Comparison of ENCODE assay signal across 8 mouse cellular contexts in the genomic region with DNA sequence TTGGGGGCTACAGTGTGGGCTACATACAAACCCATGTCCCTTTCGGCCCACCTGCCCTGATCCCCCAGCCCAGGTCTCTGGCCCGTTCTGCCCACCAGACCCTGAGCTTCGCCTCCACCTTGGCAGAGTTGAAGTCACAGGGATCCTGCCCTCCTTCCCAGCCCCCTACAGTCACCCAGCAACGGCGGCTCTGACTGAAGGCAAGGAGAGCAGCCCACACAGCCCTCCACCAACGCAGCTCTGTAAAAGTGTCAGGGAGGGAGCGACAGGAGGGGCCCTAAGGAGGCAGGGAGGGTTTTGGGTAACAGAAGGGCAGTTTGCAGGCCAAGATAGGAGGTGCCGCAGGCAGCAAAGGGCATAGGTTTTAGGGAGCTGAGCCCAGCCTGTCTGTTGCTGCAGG. TPM values are rescaled to one million over a fixed set of nuclear protein-coding genes. Genes with fewer than 3 reads are reported as not detected.
DNase-seq lines count a peak whose midpoint lies in the region; ATAC-seq and TF ChIP-seq lines count a peak whose summit lies in the region.

No protein-coding gene starts in this region.

- DNase-seq in heart, embryonic 10.5 days (ENCODE audit: low spot score), result no peak
- no peak for DNase-seq in heart, postnatal 25 days (ENCODE audit: low spot score)
- DNase-seq in spleen, adult 2 months (ENCODE audit: low read depth in 1 of 2, low spot score in 2 of 2), result no peak
- no peak for DNase-seq in spleen, postnatal 14 days (ENCODE audit: low spot score in 2 of 2)
- no peak for DNase-seq in stomach, postnatal 0 days (ENCODE audit: low spot score)
- DNase-seq in urinary bladder, postnatal 36 days (ENCODE audit: low spot score in 2 of 2), result no peak
- no peak for DNase-seq in adrenal gland, postnatal 10 days

- TF ChIP-seq CTCF in spleen, adult 2 months (IDR thresholded peaks at IDR 0.05; ENCODE audit: extremely low read depth, insufficient read depth, insufficient read length, insufficient replicate concordance), result no peak
- no peak for TF ChIP-seq CTCF in stomach, postnatal 0 days (IDR thresholded peaks at IDR 0.05; ENCODE audit: low read depth)

- no peaks in the 10 kb centered on the region for H3K9me3 ChIP-seq in heart, embryonic 10.5 days
- H3K9me3 ChIP-seq in limb, embryonic 13.5 days, result no peaks in the 10 kb centered on the region
- H3K9me3 ChIP-seq in stomach, postnatal 0 days (ENCODE audit: control insufficient read depth, low read length), result no peaks in the 10 kb centered on the region

- H3K4me1 ChIP-seq in heart, embryonic 10.5 days, result peaks cover 60% of the 10 kb centered on the region
- H3K4me1 ChIP-seq in spleen, adult 2 months (ENCODE audit: control insufficient read depth, insufficient read depth, insufficient read length), result peaks cover 14% of the 10 kb centered on the region
- peaks cover 36% of the 10 kb centered on the region for H3K4me1 ChIP-seq in limb, embryonic 13.5 days
- peaks cover 8% of the 10 kb centered on the region; the same call in 1 of the 2 replicates for H3K4me1 ChIP-seq in stomach, postnatal 0 days (replicated peaks; ENCODE audit: control insufficient read depth, insufficient read depth)

- peak overlapping the region; percentile 79 for H3K4me2 ChIP-seq in limb, embryonic 13.5 days (replicated peaks)
- peak overlapping the region; percentile 60 for H3K4me2 ChIP-seq in stomach, postnatal 0 days (replicated peaks; ENCODE audit: low read depth)

- 68% methylated on average over 8 of the region's 8 CpGs for WGBS in heart, embryonic 10.5 days
- WGBS in spleen, adult 2 months, result 27% methylated on average over 8 of the region's 8 CpGs
- 55% methylated on average over 8 of the region's 8 CpGs for WGBS in limb, embryonic 13.5 days
- 48% methylated on average over 8 of the region's 8 CpGs for WGBS in stomach, postnatal 0 days

- peak overlapping the region; percentile 77 for H3K4me3 ChIP-seq in heart, embryonic 10.5 days
- H3K4me3 ChIP-seq in spleen, adult 2 months (ENCODE audit: extremely low read depth, insufficient read depth, insufficient read length), result peak overlapping the region; percentile 73
- peak overlapping the region; percentile 76 for H3K4me3 ChIP-seq in limb, embryonic 13.5 days
- H3K4me3 ChIP-seq in stomach, postnatal 0 days (ENCODE audit: low read depth, low read length), result peak overlapping the region; percentile 4; the same call in 1 of the 2 replicates

- intact Hi-C loops in heart, postnatal 25 days (cut with DNase I), result no loop called here

- no peak for TF ChIP-seq POLR2A in spleen, adult 2 months (IDR thresholded peaks at IDR 0.05; ENCODE audit: low read depth, low read length)

- H3K36me3 ChIP-seq in heart, embryonic 10.5 days, result peaks cover 11% of the 10 kb centered on the region
- H3K36me3 ChIP-seq in spleen, adult 2 months (ENCODE audit: control insufficient read depth, insufficient read depth, low read length), result peaks cover 40% of the 10 kb centered on the region
- H3K36me3 ChIP-seq in limb, embryonic 13.5 days, result peaks cover 36% of the 10 kb centered on the region
- H3K36me3 ChIP-seq in stomach, postnatal 0 days (ENCODE audit: control insufficient read depth, insufficient read depth, low read length), result peaks cover 5% of the 10 kb centered on the region

- peak overlapping the region; percentile 88 for H3K9ac ChIP-seq in limb, embryonic 13.5 days
- peak overlapping the region; percentile 71 for H3K9ac ChIP-seq in stomach, postnatal 0 days (ENCODE audit: low read length)

- H3K27ac ChIP-seq in heart, embryonic 10.5 days, result peak overlapping the region; percentile 92
- peak overlapping the region; percentile 65 for H3K27ac ChIP-seq in spleen, adult 2 months (ENCODE audit: insufficient read depth, low read length)
- H3K27ac ChIP-seq in limb, embryonic 13.5 days, result peak overlapping the region; percentile 10; the same call in 1 of the 2 replicates
- H3K27ac ChIP-seq in stomach, postnatal 0 days (replicated peaks), result no peak overlapping the region; the same call in 1 of the 2 replicates

- no peak for ATAC-seq in limb, embryonic 13.5 days (ENCODE audit: low FRiP score, low read depth)
- ATAC-seq in stomach, postnatal 0 days (ENCODE audit: low FRiP score, low TSS enrichment), result no peak

- TF ChIP-seq EP300 in stomach, postnatal 0 days (optimal IDR thresholded peaks at IDR 0.05), result no peak

- H3K27me3 ChIP-seq in heart, embryonic 10.5 days (ENCODE audit: insufficient read depth, poor library complexity, severe bottlenecking), result peaks cover 50% of the 10 kb centered on the region
- no peaks in the 10 kb centered on the region for H3K27me3 ChIP-seq in spleen, adult 2 months (ENCODE audit: control insufficient read depth, insufficient read depth, low read length)
- H3K27me3 ChIP-seq in limb, embryonic 13.5 days, result peaks cover 9% of the 10 kb centered on the region
- H3K27me3 ChIP-seq in stomach, postnatal 0 days (ENCODE audit: control insufficient read depth, insufficient read depth, low read length), result no peaks in the 10 kb centered on the region

RNA-seq across cellular contexts. Expression of a gene that starts 14.0 kb away (rescaled TPM):
- polyA plus RNA-seq in heart, embryonic 10.5 days (2016; fragmentation: Nextera tagmentation; extraction: Ambion mirVana), result 7.9 and 9.3 TPM in 2 replicates
- 1 to 10 TPM; 5.2 to 6.3 TPM for total RNA-seq in heart, postnatal 25 days (2021)
- 175 and 297 TPM in 2 replicates for polyA plus RNA-seq in spleen, adult 2 months (2012; rRNA removed)
- 13.1 and 14.0 TPM in 2 replicates for polyA plus RNA-seq in limb, embryonic 13.5 days (2015; fragmentation: Nextera tagmentation; extraction: Ambion mirVana)
- polyA plus RNA-seq in stomach, postnatal 0 days (2015; fragmentation: Nextera tagmentation; extraction: Ambion mirVana), result 5.6 and 5.7 TPM in 2 replicates
- total RNA-seq in adrenal gland, postnatal 10 days (2021), result 10 to 100 TPM; 17.7 to 22.8 TPM

RNA-seq across cellular contexts. Expression of a gene that starts 14.3 kb away (rescaled TPM):
- polyA plus RNA-seq in heart, embryonic 10.5 days (2016; fragmentation: Nextera tagmentation; extraction: Ambion mirVana), result 40.6 and 43.5 TPM in 2 replicates
- 10 to 100 TPM; 21.8 to 25.5 TPM for total RNA-seq in heart, postnatal 25 days (2021)
- polyA plus RNA-seq in spleen, adult 2 months (2012; rRNA removed), result 56.3 and 90.3 TPM in 2 replicates
- polyA plus RNA-seq in limb, embryonic 13.5 days (2015; fragmentation: Nextera tagmentation; extraction: Ambion mirVana), result 78.1 and 81.3 TPM in 2 replicates
- 36.8 and 39.0 TPM in 2 replicates for polyA plus RNA-seq in stomach, postnatal 0 days (2015; fragmentation: Nextera tagmentation; extraction: Ambion mirVana)
- total RNA-seq in adrenal gland, postnatal 10 days (2021), result 10 to 100 TPM; 37.7 to 46.4 TPM

RNA-seq across cellular contexts. Expression of a gene that starts 17.4 kb away (rescaled TPM):
- 0.12 TPM in 1 of 2 replicates, not detected in the other for polyA plus RNA-seq in heart, embryonic 10.5 days (2016; fragmentation: Nextera tagmentation; extraction: Ambion mirVana)
- total RNA-seq in heart, postnatal 25 days (2021), result not detected
- polyA plus RNA-seq in spleen, adult 2 months (2012; rRNA removed), result 5.8 and 7.4 TPM in 2 replicates
- polyA plus RNA-seq in limb, embryonic 13.5 days (2015; fragmentation: Nextera tagmentation; extraction: Ambion mirVana), result 0.06 TPM in 1 of 2 replicates, not detected in the other
- 0.19 and 0.29 TPM in 2 replicates for polyA plus RNA-seq in stomach, postnatal 0 days (2015; fragmentation: Nextera tagmentation; extraction: Ambion mirVana)
- under 1 TPM; 0.67 to 0.87 TPM for total RNA-seq in adrenal gland, postnatal 10 days (2021)

RNA-seq across cellular contexts. Expression of a gene that starts 30.1 kb away (rescaled TPM):
- 39.0 and 44.6 TPM in 2 replicates for polyA plus RNA-seq in heart, embryonic 10.5 days (2016; fragmentation: Nextera tagmentation; extraction: Ambion mirVana)
- 10 to 100 TPM; 26.7 to 28.0 TPM for total RNA-seq in heart, postnatal 25 days (2021)
- 37.3 and 69.8 TPM in 2 replicates for polyA plus RNA-seq in spleen, adult 2 months (2012; rRNA removed)
- 29.2 and 36.6 TPM in 2 replicates for polyA plus RNA-seq in limb, embryonic 13.5 days (2015; fragmentation: Nextera tagmentation; extraction: Ambion mirVana)
- 77.3 and 80.1 TPM in 2 replicates for polyA plus RNA-seq in stomach, postnatal 0 days (2015; fragmentation: Nextera tagmentation; extraction: Ambion mirVana)
- 100 to 1,000 TPM in 1 of 2 experiments, 10 to 100 TPM in 1; 92.9 to 106 TPM for total RNA-seq in adrenal gland, postnatal 10 days (2021)

RNA-seq across cellular contexts. Expression of a gene that starts 36.4 kb away (rescaled TPM):
- polyA plus RNA-seq in heart, embryonic 10.5 days (2016; fragmentation: Nextera tagmentation; extraction: Ambion mirVana), result 11.2 and 14.2 TPM in 2 replicates
- total RNA-seq in heart, postnatal 25 days (2021), result 10 to 100 TPM; 49.7 to 57.6 TPM
- polyA plus RNA-seq in spleen, adult 2 months (2012; rRNA removed), result 12.1 and 17.7 TPM in 2 replicates
- 18.0 and 19.6 TPM in 2 replicates for polyA plus RNA-seq in limb, embryonic 13.5 days (2015; fragmentation: Nextera tagmentation; extraction: Ambion mirVana)
- polyA plus RNA-seq in stomach, postnatal 0 days (2015; fragmentation: Nextera tagmentation; extraction: Ambion mirVana), result 18.9 and 19.0 TPM in 2 replicates
- total RNA-seq in adrenal gland, postnatal 10 days (2021), result 10 to 100 TPM; 53.3 to 53.9 TPM

Comparison
In these comparisons a context has a peak if more than half of its experiments do, and no peak if none do; other contexts are left out.
1. H3K4me3 ChIP-seq: peak in every context shown above with its lines; median percentile 77 in heart, embryonic 10.5 days; 76 in limb, embryonic 13.5 days; 73 in spleen, adult 2 months; 4 in stomach, postnatal 0 days.
2. RNA of a gene that starts 14.0 kb away (polyA plus RNA-seq): 175 to 297 TPM in spleen, adult 2 months; 13.1 to 14.0 TPM in limb, embryonic 13.5 days, 7.9 to 9.3 TPM in heart, embryonic 10.5 days and 5.6 to 5.7 TPM in stomach, postnatal 0 days; every median in the first group is over 10 times any median in the second.